Mouse (Mus musculus) CD4-positive, CD25-positive, alpha-beta regulatory T cell, adult 9 weeks (primary cell): ENCODE measurements around the gene Srrm1. TPM values are rescaled to one million over a fixed set of nuclear protein-coding genes. Genes with fewer than 3 reads are reported as not detected.

Source experiments
- polyA plus RNA-seq: library from polyadenylated mRNA; unstranded; fragments of 100-300 nt; shearing (Covaris generic); gene quantifications from one replicate; pipeline ENCODE4 v1.2.1, GENCODE M21; 2017

The Srrm1 gene
- polyA plus RNA-seq, result 202 TPM

DNA sequence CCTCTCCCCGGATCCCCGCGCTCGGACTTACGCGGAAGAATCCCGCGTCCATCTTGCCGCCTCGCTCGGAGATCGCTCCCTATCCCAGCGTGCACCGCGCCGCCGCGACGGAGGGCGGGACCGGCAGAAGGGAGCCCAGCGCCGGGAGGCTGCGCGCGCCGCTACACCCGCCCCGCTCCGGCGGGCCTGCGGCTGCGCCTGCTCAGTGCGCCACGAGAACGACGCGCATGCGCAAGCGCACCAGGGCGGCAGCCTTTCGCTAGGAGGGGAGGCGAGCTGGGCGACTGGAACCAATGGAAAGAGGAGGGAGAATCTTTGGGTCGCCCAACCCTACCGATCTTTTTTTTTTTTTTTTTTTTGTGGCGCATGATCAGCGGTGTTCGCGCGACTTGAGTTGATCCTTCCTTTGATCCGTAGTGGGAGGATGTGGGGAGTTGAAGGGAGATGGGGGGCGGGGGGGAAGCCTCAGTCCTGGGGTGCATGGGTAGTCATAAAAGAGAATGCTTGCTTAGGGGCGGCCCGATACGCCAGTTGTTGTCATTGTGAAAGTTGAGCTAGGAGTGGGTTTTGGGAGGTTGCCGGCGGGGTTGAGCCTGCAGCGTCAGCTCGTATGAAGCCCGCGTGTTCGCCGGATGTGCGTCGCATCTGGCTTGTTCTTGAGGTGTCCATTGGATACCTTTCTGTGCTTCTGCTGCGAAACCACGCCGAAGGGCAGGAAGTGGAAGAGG is at the start of gene Srrm1:
TSS of gene Srrm1 (minus strand) at position 256 of the 728 bp plus-strand sequence.

DNA sequence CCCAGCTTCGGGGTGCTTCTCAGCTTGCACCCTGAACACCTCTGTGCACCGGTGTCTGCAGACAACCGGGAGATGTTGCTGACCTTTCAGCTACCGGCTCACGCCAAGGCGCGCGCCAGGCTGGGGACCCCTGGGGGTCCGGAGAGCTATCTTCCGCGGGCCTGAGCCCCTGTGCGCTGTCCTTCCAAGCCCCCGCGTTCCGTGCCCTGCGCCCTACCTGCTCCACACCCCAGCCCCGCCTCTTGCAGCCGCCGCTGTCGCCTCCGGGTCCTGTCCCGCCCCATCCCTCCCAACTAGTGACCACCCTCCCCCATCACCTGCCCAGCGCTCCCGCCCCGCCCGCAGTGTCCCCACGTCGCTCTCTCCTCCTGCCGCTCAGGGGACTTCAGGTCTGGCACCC is 44.9 kb upstream of the Srrm1 start, which contains the start of gene Ncmap:
TSS of gene Ncmap (minus strand) at position 237 of the 400 bp plus-strand sequence.

DNA sequence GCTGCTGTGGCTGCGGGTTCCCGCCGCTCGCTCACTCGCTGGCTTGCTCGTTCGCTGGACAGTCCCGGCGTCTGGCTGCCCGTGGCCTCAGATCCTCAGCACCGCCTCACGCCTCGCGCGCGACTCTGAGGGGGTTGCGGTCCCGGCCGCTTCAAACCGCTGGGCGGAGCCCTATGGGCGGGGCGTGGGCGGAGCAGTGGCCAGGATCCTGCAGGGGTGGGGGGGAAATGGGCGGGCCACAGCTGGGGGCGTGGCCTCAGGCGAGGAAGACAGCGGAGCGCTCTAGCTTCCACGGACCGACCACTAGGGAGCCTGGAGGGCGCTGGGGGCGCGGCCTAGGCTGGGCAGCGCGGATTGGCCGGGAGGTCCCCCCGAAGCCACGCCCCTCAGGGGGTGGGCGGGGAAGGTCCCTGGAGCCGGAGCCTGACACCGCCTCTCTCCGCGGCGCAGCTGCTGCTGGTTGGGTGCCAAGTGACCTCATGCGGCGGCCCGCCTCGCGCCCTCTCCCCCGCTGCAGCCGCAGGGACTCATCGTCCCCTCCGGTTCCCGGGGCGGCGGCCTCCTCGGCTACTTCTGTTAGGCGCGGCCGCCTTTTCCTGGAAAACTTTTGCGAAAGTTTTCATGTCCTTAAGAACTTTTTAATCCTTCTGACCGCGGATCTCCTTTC is 80.3 kb downstream of the Srrm1 start, which contains the start of gene Clic4:
TSS of gene Clic4 (minus strand) at position 175 of the 667 bp plus-strand sequence.

Other genes with a start within 250 kb of the Srrm1 start
- 4.9 TPM for gene Runx3, start 232.7 kb downstream of the Srrm1 start, polyA plus RNA-seq
- gene Clic4, start 80.5 kb downstream of the Srrm1 start, polyA plus RNA-seq, result 5.8 TPM
- 45.7 TPM for gene Ncmap, start 44.9 kb upstream of the Srrm1 start, polyA plus RNA-seq
- gene Rcan3, start 80.5 kb upstream of the Srrm1 start, polyA plus RNA-seq, result 18.1 TPM
- gene Stpg1, start 141.5 kb upstream of the Srrm1 start, polyA plus RNA-seq, result 0.21 TPM
- gene Nipal3, start 141.7 kb upstream of the Srrm1 start, polyA plus RNA-seq, result 19.8 TPM
- gene Grhl3, start 220.3 kb upstream of the Srrm1 start, polyA plus RNA-seq, result not detected